Mouse (Mus musculus) kidney, embryonic 14.5 days (tissue): Measurements from ENCODE around the gene Wdr83. TPM values are rescaled to one million over a fixed set of nuclear protein-coding genes. Genes with fewer than 3 reads are reported as not detected.

Experiments used
- ATAC-seq: fragments of 200-750 bp; cut with Nextera tagmentation; 2 replicates; pipeline ENCODE4 v1.8.0; 2017; ENCODE audit warnings: moderate number of reproducible peaks, mild to moderate bottlenecking, moderate TSS enrichment, moderate library complexity; ENCODE audit not compliant: low FRiP score, low TSS enrichment
- H3K27ac ChIP-seq: fragments of 300-500 bp; sonication (generic); 2 replicates; pipeline ENCODE4 v1.5.1; 2014; ENCODE audit warnings: low read depth, mild to moderate bottlenecking, low read length, moderate library complexity, mixed read lengths
- H3K27me3 ChIP-seq: fragments of 300-500 bp; sonication (generic); 2 replicates; pipeline ENCODE4 v1.6.1; 2014; ENCODE audit warnings: mild to moderate bottlenecking, low read length; ENCODE audit not compliant: control insufficient read depth, insufficient read depth
- H3K36me3 ChIP-seq: fragments of 300-500 bp; sonication (generic); 2 replicates; pipeline ENCODE4 v1.6.1; 2014; ENCODE audit warnings: low read length, mixed read lengths; ENCODE audit not compliant: control insufficient read depth, insufficient read depth
- H3K4me1 ChIP-seq: fragments of 300-500 bp; sonication (generic); 2 replicates; pipeline ENCODE4 v1.6.1; 2014; ENCODE audit warnings: low read length, mixed read lengths; ENCODE audit not compliant: control insufficient read depth, insufficient read depth
- H3K4me2 ChIP-seq: fragments of 300-500 bp; sonication (generic); replicated peaks from 2 replicates; pipeline ENCODE4 v1.6.1; 2014; ENCODE audit warnings: low read depth, mild to moderate bottlenecking, low read length
- H3K4me3 ChIP-seq: fragments of 300-500 bp; sonication (generic); 2 replicates; pipeline ENCODE4 v1.5.1; 2014; ENCODE audit warnings: mild to moderate bottlenecking, low read length
- H3K9ac ChIP-seq: fragments of 300-500 bp; sonication (generic); 2 replicates; pipeline ENCODE4 v1.6.1; 2014; ENCODE audit warnings: low read depth, mild to moderate bottlenecking, low read length, moderate library complexity
- H3K9me3 ChIP-seq: fragments of 300-500 bp; sonication (generic); 2 replicates; pipeline ENCODE4 v1.6.1; 2016; ENCODE audit warnings: low read length; ENCODE audit not compliant: control insufficient read depth
- WGBS: fragments of 180-500 bp; shearing (Covaris S2); extraction: QIAGEN DNeasy Blood & Tissue Kit; methylation state at CpG from one replicate; pipeline ENCODE4 v1.1.7; 2014; 5-methylcytosine and 5-hydroxymethylcytosine counted together
- polyA plus RNA-seq: library from polyadenylated mRNA; unstranded; fragments of >200 nt; fragmentation: Nextera tagmentation; extraction: Ambion mirVana; gene quantifications from 2 replicates; pipeline ENCODE4 v1.2.1, GENCODE M21; 2014

Wdr83 gene
- polyA plus RNA-seq, 1 experiment from 2014 or later: 44.9 TPM

- under 1% methylated on average over 52 of the region's 53 CpGs for WGBS
- H3K4me2 ChIP-seq: peak within 1 kb of the TSS; percentile 91
- H3K36me3 ChIP-seq: peaks cover 26% of the 10 kb centered on the region
- H3K4me1 ChIP-seq: peaks cover 6% of the 10 kb centered on the region
- ATAC-seq: peak; percentile 93
- no peak within 1 kb of the TSS for H3K27ac ChIP-seq
- H3K27me3 ChIP-seq: no peaks in the 10 kb centered on the region
- no peaks in the 10 kb centered on the region for H3K9me3 ChIP-seq
- peak within 1 kb of the TSS; percentile 89 for H3K4me3 ChIP-seq
- H3K9ac ChIP-seq: peak within 1 kb of the TSS; percentile 76
Observed at GRCm38 (mm10) chr8:85059879-85060616, 21.1 kb downstream of the Wdr83 start, which contains the start of gene Fbxw9. Fbxw9 (plus strand) TSS chr8:85060055.

GRCm38 (mm10) chr8:85057367-85057766, 23.7 kb downstream of the Wdr83 start:
- WGBS: 80% methylated on average over 7 of the region's 7 CpGs
- H3K27ac ChIP-seq: no peak overlapping the region
- no peaks in the 10 kb centered on the region for H3K27me3 ChIP-seq
- peaks cover 49% of the 10 kb centered on the region for H3K36me3 ChIP-seq
- H3K9me3 ChIP-seq: no peaks in the 10 kb centered on the region
- ATAC-seq: no peak
- H3K4me2 ChIP-seq: no peak overlapping the region
- H3K4me1 ChIP-seq: peaks cover 6% of the 10 kb centered on the region
- H3K9ac ChIP-seq: no peak overlapping the region
- H3K4me3 ChIP-seq: no peak overlapping the region

GRCm38 (mm10) chr8:85043619-85044018, 37.5 kb downstream of the Wdr83 start:
- no peaks in the 10 kb centered on the region for H3K27me3 ChIP-seq
- H3K4me2 ChIP-seq: no peak overlapping the region
- no peaks in the 10 kb centered on the region for H3K9me3 ChIP-seq
- H3K36me3 ChIP-seq: peaks cover 87% of the 10 kb centered on the region
- 92% methylated on average over 6 of the region's 6 CpGs for WGBS
- H3K27ac ChIP-seq: no peak overlapping the region
- ATAC-seq: no peak
- H3K4me1 ChIP-seq: peaks cover 6% of the 10 kb centered on the region; the same call in 1 of the 2 replicates
- no peak overlapping the region for H3K9ac ChIP-seq
- no peak overlapping the region for H3K4me3 ChIP-seq

- Histone ChIP-seq H3K4me2 (peak overlapping the region; percentile 86), H3K4me3 (peak overlapping the region; percentile 89), H3K9me3 (no peaks in the 10 kb centered on the region), H3K36me3 (peaks cover 35% of the 10 kb centered on the region), H3K9ac (peak overlapping the region; percentile 84), H3K27ac (peak overlapping the region; percentile 96), H3K4me1 (peaks cover 13% of the 10 kb centered on the region; the same call in 1 of the 2 replicates), H3K27me3 (no peaks in the 10 kb centered on the region)
- 0 out of 2 replicates have a peak, but pooled peaks have one; percentile 2 for ATAC-seq
- under 1% methylated on average over 52 of the region's 57 CpGs for WGBS
Observed at GRCm38 (mm10) chr8:85037681-85038531, 43.2 kb downstream of the Wdr83 start.

- Histone ChIP-seq H3K27ac (peak overlapping the region; percentile 96), H3K4me1 (peaks cover 13% of the 10 kb centered on the region; the same call in 1 of the 2 replicates), H3K9ac (peak overlapping the region; percentile 84), H3K9me3 (no peaks in the 10 kb centered on the region), H3K36me3 (peaks cover 38% of the 10 kb centered on the region), H3K27me3 (no peaks in the 10 kb centered on the region), H3K4me2 (peak overlapping the region; percentile 86), H3K4me3 (peak overlapping the region; percentile 89)
- WGBS: 2% methylated on average over 14 of the region's 14 CpGs
- peak; percentile 67; the same call in 1 of the 2 replicates for ATAC-seq
Observed at GRCm38 (mm10) chr8:85037366-85037680, 43.8 kb downstream of the Wdr83 start.

GRCm38 (mm10) chr8:85036718-85037365, 44.3 kb downstream of the Wdr83 start, which contains the start of gene Tnpo2:
Tnpo2 (plus strand) TSS chr8:85036915.
- peak within 1 kb of the TSS; percentile 89 for H3K4me3 ChIP-seq
- WGBS: under 1% methylated on average over 59 of the region's 59 CpGs
- no peaks in the 10 kb centered on the region for H3K9me3 ChIP-seq
- peak; percentile 92 for ATAC-seq
- H3K4me2 ChIP-seq: peak within 1 kb of the TSS; percentile 86
- no peaks in the 10 kb centered on the region for H3K27me3 ChIP-seq
- peak within 1 kb of the TSS; percentile 96 for H3K27ac ChIP-seq
- H3K9ac ChIP-seq: peak within 1 kb of the TSS; percentile 84
- H3K36me3 ChIP-seq: peaks cover 38% of the 10 kb centered on the region
- peaks cover 13% of the 10 kb centered on the region; the same call in 1 of the 2 replicates for H3K4me1 ChIP-seq

GRCm38 (mm10) chr8:85036381-85036717, 44.8 kb downstream of the Wdr83 start:
- Histone ChIP-seq H3K4me3 (peak overlapping the region; percentile 89), H3K4me2 (peak overlapping the region; percentile 84), H3K27ac (peak overlapping the region; percentile 96), H3K9me3 (no peaks in the 10 kb centered on the region), H3K36me3 (peaks cover 38% of the 10 kb centered on the region), H3K9ac (peak overlapping the region; percentile 84), H3K27me3 (no peaks in the 10 kb centered on the region), H3K4me1 (peaks cover 13% of the 10 kb centered on the region; the same call in 1 of the 2 replicates)
- WGBS: 0% methylated on average over 9 of the region's 9 CpGs
- peak; percentile 30; the same call in 1 of the 2 replicates for ATAC-seq

- H3K4me3 ChIP-seq: peak overlapping the region; percentile 89
- peak overlapping the region; percentile 96 for H3K27ac ChIP-seq
- no peak for ATAC-seq
- H3K4me2 ChIP-seq: peak overlapping the region; percentile 84
- H3K9me3 ChIP-seq: no peaks in the 10 kb centered on the region
- no peaks in the 10 kb centered on the region for H3K27me3 ChIP-seq
- peaks cover 37% of the 10 kb centered on the region for H3K36me3 ChIP-seq
- H3K4me1 ChIP-seq: peaks cover 13% of the 10 kb centered on the region; the same call in 1 of the 2 replicates
- 1% methylated on average over 15 of the region's 15 CpGs for WGBS
- peak overlapping the region; percentile 84 for H3K9ac ChIP-seq
Observed at GRCm38 (mm10) chr8:85035728-85036310, 45.3 kb downstream of the Wdr83 start.
